Mouse (Mus musculus): ENCODE measurements around the gene Ginm1.
A peak's percentile ranks its signal among the peaks of the same experiment; 100 is the strongest.

Gene Ginm1

GRCm38 (mm10) chr10:7792751-7793385, at the start of gene Ginm1, which contains the start of gene Ppil4:
Ginm1 (minus strand) TSS chr10:7792824.
Ppil4 (plus strand) TSS chr10:7792891.
- peak; percentile 93 for DNase-seq (ENCODE audit: low read depth, low spot score)

- no peak for DNase-seq (ENCODE audit: low read depth, low spot score)
These were observed 49.0 kb upstream of the Ginm1 start for GRCm38 (mm10) chr10:7841571-7842080.

- no peak for DNase-seq (ENCODE audit: low read depth, low spot score)
These were observed 48.2 kb upstream of the Ginm1 start for GRCm38 (mm10) chr10:7840785-7841184.

GRCm38 (mm10) chr10:7840353-7840733, 47.7 kb upstream of the Ginm1 start:
- no peak for DNase-seq (ENCODE audit: low read depth, low spot score)

GRCm38 (mm10) chr10:7839551-7840352, 47.1 kb upstream of the Ginm1 start:
- DNase-seq (ENCODE audit: low read depth, low spot score), result no peak

- no peak for DNase-seq (ENCODE audit: low read depth, low spot score)
These were observed 46.3 kb upstream of the Ginm1 start for GRCm38 (mm10) chr10:7838874-7839421.

- no peak for DNase-seq (ENCODE audit: low read depth, low spot score)
These were observed 45.4 kb upstream of the Ginm1 start for GRCm38 (mm10) chr10:7838036-7838435.

GRCm38 (mm10) chr10:7837446-7837845, 44.8 kb upstream of the Ginm1 start:
- DNase-seq (ENCODE audit: low read depth, low spot score), result no peak

- peak; percentile 12 for DNase-seq (ENCODE audit: low read depth, low spot score)
These were observed 44.3 kb upstream of the Ginm1 start for GRCm38 (mm10) chr10:7836902-7837301.

GRCm38 (mm10) chr10:7834671-7835225, 42.1 kb upstream of the Ginm1 start:
- DNase-seq (ENCODE audit: low read depth, low spot score), result no peak

GRCm38 (mm10) chr10:7833377-7834165, 40.9 kb upstream of the Ginm1 start:
- DNase-seq (ENCODE audit: low read depth, low spot score), result no peak

GRCm38 (mm10) chr10:7832171-7832676, 39.6 kb upstream of the Ginm1 start, which contains the start of gene Zc3h12d:
Zc3h12d (plus strand) TSS chr10:7832470.
- peak; percentile 41 for DNase-seq (ENCODE audit: low read depth, low spot score)

- DNase-seq (ENCODE audit: low read depth, low spot score), result no peak
These were observed 33.5 kb upstream of the Ginm1 start for GRCm38 (mm10) chr10:7826106-7826505.

GRCm38 (mm10) chr10:7825281-7825665, 32.6 kb upstream of the Ginm1 start:
- DNase-seq (ENCODE audit: low read depth, low spot score), result no peak

GRCm38 (mm10) chr10:7824663-7825280, 32.1 kb upstream of the Ginm1 start:
- DNase-seq (ENCODE audit: low read depth, low spot score), result no peak

- no peak for DNase-seq (ENCODE audit: low read depth, low spot score)
These were observed 29.4 kb upstream of the Ginm1 start for GRCm38 (mm10) chr10:7821981-7822380.

GRCm38 (mm10) chr10:7820171-7820570, 27.5 kb upstream of the Ginm1 start:
- no peak for DNase-seq (ENCODE audit: low read depth, low spot score)

GRCm38 (mm10) chr10:7819603-7820002, 27.0 kb upstream of the Ginm1 start:
- no peak for DNase-seq (ENCODE audit: low read depth, low spot score)

GRCm38 (mm10) chr10:7819156-7819555, 26.5 kb upstream of the Ginm1 start:
- no peak for DNase-seq (ENCODE audit: low read depth, low spot score)

- DNase-seq (ENCODE audit: low read depth, low spot score), result no peak
These were observed 26.1 kb upstream of the Ginm1 start for GRCm38 (mm10) chr10:7818676-7819075.

- no peak for DNase-seq (ENCODE audit: low read depth, low spot score)
These were observed 23.9 kb upstream of the Ginm1 start for GRCm38 (mm10) chr10:7816476-7816875.
